Mouse (Mus musculus) intestine, embryonic 15.5 days (tissue): Measurements from ENCODE around the gene Notch2. TPM values are rescaled to one million over a fixed set of nuclear protein-coding genes. Genes with fewer than 3 reads are reported as not detected.

Source experiments
- ATAC-seq: fragments of 200-750 bp; cut with Nextera tagmentation; 2 replicates; pipeline ENCODE4 v1.8.0; 2017; ENCODE audit warnings: moderate TSS enrichment, moderate library complexity
- H3K27ac ChIP-seq: fragments of 300-500 bp; sonication (generic); 2 replicates; pipeline ENCODE4 v1.5.1; 2015; ENCODE audit warnings: mild to moderate bottlenecking, inconsistent platforms
- H3K27me3 ChIP-seq: fragments of 300-500 bp; sonication (generic); replicated peaks from 2 replicates; pipeline ENCODE4 v1.6.1; 2015; ENCODE audit warnings: inconsistent platforms
- H3K36me3 ChIP-seq: fragments of 300-500 bp; sonication (generic); 2 replicates; pipeline ENCODE4 v1.6.1; 2015; ENCODE audit warnings: inconsistent platforms
- H3K4me1 ChIP-seq: fragments of 300-500 bp; sonication (generic); replicated peaks from 2 replicates; pipeline ENCODE4 v1.6.1; 2015; ENCODE audit warnings: inconsistent platforms
- H3K4me2 ChIP-seq: fragments of 300-500 bp; sonication (generic); replicated peaks from 2 replicates; pipeline ENCODE4 v1.6.1; 2015; ENCODE audit warnings: mild to moderate bottlenecking, inconsistent platforms
- H3K4me3 ChIP-seq: fragments of 300-500 bp; sonication (generic); replicated peaks from 2 replicates; pipeline ENCODE4 v1.5.1; 2015; ENCODE audit warnings: inconsistent platforms
- H3K9ac ChIP-seq: fragments of 300-500 bp; sonication (generic); 2 replicates; pipeline ENCODE4 v1.6.1; 2015; ENCODE audit warnings: inconsistent platforms
- H3K9me3 ChIP-seq: fragments of 300-500 bp; sonication (generic); 2 replicates; pipeline ENCODE4 v1.6.1; 2016; ENCODE audit warnings: inconsistent platforms
- WGBS: fragments of 180-500 bp; shearing (Covaris S2); methylation state at CpG from one replicate; pipeline ENCODE4 v1.1.7; 2015; 5-methylcytosine and 5-hydroxymethylcytosine counted together
- polyA plus RNA-seq: library from polyadenylated mRNA; unstranded; fragments of >200 nt; fragmentation: Nextera tagmentation; extraction: Ambion mirVana; gene quantifications from 2 replicates; pipeline ENCODE4 v1.2.1, GENCODE M21; 2015

Gene Notch2
- polyA plus RNA-seq, 1 experiment from 2014 or later = 17.9 TPM

DNA sequence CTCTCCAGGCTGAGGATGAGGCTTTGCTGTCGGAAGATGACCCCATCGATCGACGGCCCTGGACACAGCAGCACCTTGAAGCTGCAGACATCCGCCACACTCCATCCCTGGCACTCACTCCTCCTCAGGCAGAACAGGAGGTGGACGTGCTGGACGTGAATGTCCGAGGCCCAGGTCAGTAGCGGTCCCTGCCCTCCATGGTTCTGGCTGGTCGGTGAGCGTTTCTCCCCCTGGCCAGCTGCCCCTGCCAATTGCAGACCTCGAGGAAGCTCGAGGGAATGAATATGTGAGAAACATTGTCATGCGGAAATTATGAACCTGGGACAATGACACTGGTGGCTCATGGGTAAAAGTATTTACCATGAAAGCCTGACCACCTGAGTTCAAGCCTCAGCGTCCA is 128.1 kb downstream of the Notch2 start:
- Histone ChIP-seq H3K36me3 (peaks cover 66% of the 10 kb centered on the region), H3K9me3 (no peaks in the 10 kb centered on the region), H3K27me3 (no peaks in the 10 kb centered on the region), H3K4me1 (no peaks in the 10 kb centered on the region), H3K27ac (no peak overlapping the region), H3K4me3 (no peak overlapping the region), H3K4me2 (no peak overlapping the region), H3K9ac (no peak overlapping the region)
- WGBS = 93% methylated on average over 15 of the region's 15 CpGs
- no peak for ATAC-seq

DNA sequence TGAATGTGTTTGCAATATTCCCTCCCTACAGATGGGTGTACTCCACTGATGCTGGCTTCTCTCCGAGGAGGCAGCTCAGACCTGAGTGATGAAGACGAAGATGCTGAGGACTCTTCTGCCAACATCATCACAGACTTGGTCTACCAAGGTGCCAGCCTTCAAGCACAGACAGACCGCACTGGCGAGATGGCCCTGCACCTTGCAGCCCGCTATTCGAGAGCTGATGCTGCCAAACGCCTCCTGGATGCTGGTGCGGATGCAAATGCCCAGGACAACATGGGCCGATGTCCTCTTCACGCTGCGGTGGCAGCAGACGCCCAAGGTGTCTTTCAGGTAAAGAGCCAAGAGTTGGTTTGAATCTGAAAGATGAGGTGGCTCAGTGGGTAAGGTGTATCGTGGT is 129.5 kb downstream of the Notch2 start:
- no peak overlapping the region for H3K4me2 ChIP-seq
- H3K9ac ChIP-seq = no peak overlapping the region
- no peaks in the 10 kb centered on the region for H3K9me3 ChIP-seq
- ATAC-seq = no peak
- H3K4me3 ChIP-seq = no peak overlapping the region
- H3K4me1 ChIP-seq = no peaks in the 10 kb centered on the region
- no peaks in the 10 kb centered on the region for H3K27me3 ChIP-seq
- no peak overlapping the region for H3K27ac ChIP-seq
- peaks cover 64% of the 10 kb centered on the region for H3K36me3 ChIP-seq
- WGBS = 93% methylated on average over 13 of the region's 13 CpGs

DNA sequence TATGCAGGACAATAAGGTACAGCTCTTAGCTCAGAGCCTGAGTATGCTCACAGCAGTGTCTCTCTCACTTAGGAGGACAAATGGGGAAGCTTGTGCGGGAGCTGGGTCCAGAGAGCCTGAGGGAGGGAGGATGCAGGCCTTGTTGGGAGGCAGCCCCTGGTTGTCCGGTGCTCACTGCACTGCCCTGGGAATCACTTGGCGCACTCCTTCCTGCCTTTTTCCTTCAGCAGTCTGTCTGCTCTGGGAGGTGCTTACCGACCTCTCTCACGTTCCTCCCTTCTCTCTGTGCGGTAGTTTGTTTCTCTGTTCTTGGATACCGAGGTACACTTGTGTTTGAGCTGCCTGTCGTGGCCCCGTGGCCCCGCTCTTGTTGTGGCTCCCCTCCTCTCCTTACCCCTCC is 131.9 kb downstream of the Notch2 start:
- Histone ChIP-seq H3K4me2 (no peak overlapping the region), H3K4me1 (no peaks in the 10 kb centered on the region), H3K27ac (no peak overlapping the region), H3K9ac (no peak overlapping the region), H3K27me3 (no peaks in the 10 kb centered on the region), H3K4me3 (no peak overlapping the region), H3K36me3 (peaks cover 48% of the 10 kb centered on the region), H3K9me3 (no peaks in the 10 kb centered on the region)
- no peak for ATAC-seq
- 82% methylated on average over 10 of the region's 10 CpGs for WGBS

DNA sequence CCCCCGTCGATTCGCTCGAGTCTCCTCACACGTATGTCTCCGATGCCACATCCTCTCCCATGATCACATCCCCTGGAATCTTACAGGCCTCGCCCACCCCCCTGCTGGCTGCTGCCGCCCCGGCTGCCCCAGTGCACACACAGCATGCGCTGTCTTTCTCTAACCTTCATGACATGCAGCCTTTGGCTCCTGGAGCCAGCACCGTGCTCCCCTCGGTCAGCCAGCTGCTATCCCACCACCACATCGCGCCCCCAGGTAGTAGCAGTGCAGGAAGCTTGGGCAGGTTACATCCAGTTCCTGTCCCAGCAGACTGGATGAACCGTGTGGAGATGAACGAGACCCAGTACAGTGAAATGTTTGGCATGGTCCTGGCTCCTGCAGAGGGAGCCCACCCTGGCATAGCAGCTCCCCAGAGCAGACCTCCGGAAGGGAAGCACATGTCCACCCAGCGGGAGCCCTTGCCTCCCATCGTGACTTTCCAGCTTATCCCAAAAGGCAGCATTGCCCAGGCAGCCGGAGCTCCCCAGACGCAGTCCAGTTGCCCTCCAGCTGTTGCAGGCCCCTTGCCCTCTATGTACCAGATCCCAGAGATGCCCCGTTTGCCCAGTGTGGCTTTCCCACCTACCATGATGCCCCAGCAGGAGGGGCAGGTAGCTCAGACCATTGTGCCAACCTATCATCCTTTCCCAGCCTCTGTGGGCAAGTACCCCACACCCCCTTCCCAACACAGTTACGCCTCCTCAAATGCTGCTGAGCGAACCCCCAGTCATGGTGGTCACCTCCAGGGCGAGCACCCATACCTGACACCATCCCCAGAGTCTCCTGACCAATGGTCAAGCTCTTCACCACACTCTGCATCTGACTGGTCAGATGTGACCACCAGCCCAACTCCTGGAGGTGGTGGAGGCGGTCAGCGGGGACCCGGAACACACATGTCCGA is 133.4 kb downstream of the Notch2 start:
- no peaks in the 10 kb centered on the region for H3K27me3 ChIP-seq
- H3K27ac ChIP-seq = no peak overlapping the region
- WGBS = 93% methylated on average over 29 of the region's 29 CpGs
- peaks cover 40% of the 10 kb centered on the region for H3K36me3 ChIP-seq
- no peaks in the 10 kb centered on the region for H3K9me3 ChIP-seq
- ATAC-seq = no peak
- no peaks in the 10 kb centered on the region for H3K4me1 ChIP-seq
- no peak overlapping the region for H3K4me3 ChIP-seq
- no peak overlapping the region for H3K4me2 ChIP-seq
- no peak overlapping the region for H3K9ac ChIP-seq

DNA sequence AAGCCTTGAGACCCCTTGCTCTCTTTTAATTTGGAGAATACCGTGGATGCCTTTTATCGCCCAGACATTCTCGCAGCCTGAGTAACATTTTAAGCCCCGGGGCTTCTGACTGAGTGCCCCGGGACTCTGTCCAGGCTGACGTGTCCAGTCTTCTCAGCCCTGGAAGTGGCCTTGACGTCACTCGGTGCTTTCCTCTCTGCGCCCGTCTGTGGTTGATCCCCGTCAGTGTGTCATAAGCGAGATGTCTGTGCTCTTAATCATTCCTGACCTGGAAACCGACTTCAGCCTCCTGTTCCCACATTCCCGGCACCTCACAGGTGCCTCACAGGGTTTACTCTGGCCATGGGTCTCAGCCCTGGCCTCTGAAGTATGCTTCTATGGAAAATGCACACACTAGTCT is 134.4 kb downstream of the Notch2 start:
- Histone ChIP-seq H3K27ac (no peak overlapping the region), H3K4me3 (no peak overlapping the region), H3K36me3 (peaks cover 31% of the 10 kb centered on the region), H3K9me3 (no peaks in the 10 kb centered on the region), H3K4me1 (no peaks in the 10 kb centered on the region), H3K9ac (no peak overlapping the region), H3K27me3 (no peaks in the 10 kb centered on the region), H3K4me2 (no peak overlapping the region)
- 90% methylated on average over 14 of the region's 14 CpGs for WGBS
- ATAC-seq = no peak

DNA sequence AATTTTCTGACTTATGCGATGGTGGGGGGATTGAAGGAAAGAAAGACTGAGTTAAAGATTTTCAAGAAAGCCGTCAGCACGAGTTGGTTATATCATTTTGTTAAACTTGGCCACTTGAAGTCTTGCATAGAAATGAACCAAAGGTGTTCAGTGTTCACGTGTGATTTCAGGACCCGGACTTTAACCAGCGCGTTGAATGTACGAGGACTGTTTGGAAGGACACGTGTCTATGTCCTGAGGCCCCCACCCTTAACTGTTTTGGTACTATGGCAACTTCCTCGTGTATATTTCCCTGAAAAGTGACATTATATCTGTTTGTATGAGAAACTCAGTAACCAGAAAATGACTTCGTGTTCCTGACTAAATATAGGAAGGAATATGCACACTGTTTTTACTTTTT is 136.6 kb downstream of the Notch2 start:
- Histone ChIP-seq H3K4me2 (no peak overlapping the region), H3K4me3 (no peak overlapping the region), H3K9me3 (no peaks in the 10 kb centered on the region), H3K4me1 (no peaks in the 10 kb centered on the region), H3K9ac (no peak overlapping the region), H3K27ac (no peak overlapping the region), H3K27me3 (no peaks in the 10 kb centered on the region), H3K36me3 (peaks cover 21% of the 10 kb centered on the region)
- 92% methylated on average over 11 of the region's 11 CpGs for WGBS
- no peak for ATAC-seq

DNA sequence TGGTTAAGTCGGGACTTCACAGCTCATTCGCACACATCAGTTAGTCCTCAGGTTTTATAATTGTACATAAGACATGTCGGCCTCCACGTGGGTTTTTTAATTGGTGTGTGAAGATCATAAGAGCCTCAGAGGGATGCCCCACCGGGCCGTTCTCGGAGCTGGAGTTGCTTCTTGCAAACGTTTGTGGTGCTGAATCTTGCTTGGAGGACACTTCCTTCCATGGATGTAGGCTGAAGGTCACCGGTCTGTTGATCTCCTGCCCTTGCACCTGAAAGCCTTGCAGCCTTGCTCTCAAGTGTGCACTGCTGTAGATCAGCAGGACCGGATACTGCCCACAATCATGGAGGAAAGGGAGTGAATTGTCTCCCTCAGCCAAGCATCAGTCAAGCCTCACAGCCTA is 137.7 kb downstream of the Notch2 start:
- H3K9ac ChIP-seq = no peak overlapping the region
- H3K4me3 ChIP-seq = no peak overlapping the region
- 89% methylated on average over 10 of the region's 10 CpGs for WGBS
- H3K4me2 ChIP-seq = no peak overlapping the region
- H3K9me3 ChIP-seq = no peaks in the 10 kb centered on the region
- ATAC-seq = no peak
- H3K27me3 ChIP-seq = no peaks in the 10 kb centered on the region
- no peak overlapping the region for H3K27ac ChIP-seq
- H3K4me1 ChIP-seq = no peaks in the 10 kb centered on the region
- peaks cover 19% of the 10 kb centered on the region for H3K36me3 ChIP-seq

DNA sequence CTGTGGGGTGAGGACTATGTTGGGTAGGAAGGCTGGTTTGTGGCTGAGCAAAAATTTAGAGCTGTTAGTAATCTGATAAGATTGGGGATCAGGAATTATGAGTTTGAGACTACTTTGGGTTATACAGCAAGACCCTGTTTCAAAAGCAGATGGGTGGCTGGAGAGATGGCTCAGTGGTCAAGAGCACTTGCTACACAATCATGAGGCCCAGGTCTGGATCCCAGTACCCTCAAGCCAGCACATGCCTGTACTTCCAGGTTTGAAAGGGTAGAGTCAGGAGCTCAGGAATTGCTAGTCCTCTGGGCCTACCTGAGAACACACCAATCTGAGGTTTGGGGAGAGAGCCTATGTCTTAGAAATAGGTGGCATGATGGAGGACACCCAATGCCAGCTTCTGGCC is 140.1 kb downstream of the Notch2 start:
- no peak for ATAC-seq
- H3K9me3 ChIP-seq = no peaks in the 10 kb centered on the region
- no peak overlapping the region for H3K4me2 ChIP-seq
- H3K27me3 ChIP-seq = no peaks in the 10 kb centered on the region
- H3K9ac ChIP-seq = no peak overlapping the region
- H3K4me3 ChIP-seq = no peak overlapping the region
- no peaks in the 10 kb centered on the region for H3K4me1 ChIP-seq
- no peak overlapping the region for H3K27ac ChIP-seq
- no peaks in the 10 kb centered on the region for H3K36me3 ChIP-seq

DNA sequence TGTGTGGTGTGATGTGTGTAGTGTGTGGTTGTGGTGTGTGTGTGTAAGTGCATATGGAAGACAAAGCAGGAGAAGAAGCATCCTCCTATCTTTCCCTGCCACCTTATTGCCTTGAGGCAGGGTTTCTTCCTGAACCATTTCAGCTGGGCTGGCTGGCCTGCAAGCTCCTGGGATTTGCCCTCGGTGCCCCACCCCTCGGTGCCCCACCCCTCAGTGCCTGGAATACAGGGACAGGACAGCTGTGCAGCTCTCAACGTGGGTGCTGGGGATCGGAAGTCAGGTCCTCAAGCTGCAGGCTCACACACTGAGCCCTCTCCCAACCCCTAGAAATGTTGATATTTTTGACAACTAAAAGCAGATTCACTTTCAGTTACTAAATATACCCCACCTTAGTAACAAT is 142.8 kb downstream of the Notch2 start:
- ATAC-seq = 0 out of 2 replicates have a peak, but pooled peaks have one; percentile 53
- no peaks in the 10 kb centered on the region for H3K36me3 ChIP-seq
- no peaks in the 10 kb centered on the region for H3K9me3 ChIP-seq
- no peak overlapping the region for H3K4me3 ChIP-seq
- no peak overlapping the region for H3K9ac ChIP-seq
- H3K27ac ChIP-seq = no peak overlapping the region
- H3K4me1 ChIP-seq = 0 out of 2 replicates have a peak, but pooled peaks cover 3% of the 10 kb centered on the region
- 26% methylated on average over 4 of the region's 4 CpGs for WGBS
- no peaks in the 10 kb centered on the region for H3K27me3 ChIP-seq
- no peak overlapping the region for H3K4me2 ChIP-seq

DNA sequence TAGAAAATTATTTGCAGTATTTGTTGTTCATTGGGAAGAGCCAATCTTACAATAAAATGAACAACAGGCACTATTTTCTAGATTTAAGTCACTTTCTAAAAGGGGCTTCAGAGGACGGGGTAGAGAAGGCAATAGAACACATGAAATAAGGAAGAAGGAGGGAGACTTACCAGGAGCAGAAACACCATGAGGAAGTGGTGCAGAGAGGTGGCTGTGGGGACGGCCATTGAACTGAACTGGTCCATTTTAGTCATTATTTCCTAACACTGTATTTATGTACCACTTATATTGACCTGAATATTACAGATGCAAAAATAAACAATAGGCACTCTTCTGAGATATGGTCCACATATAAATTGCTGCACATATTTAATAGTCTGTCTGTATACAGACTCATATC is 143.7 kb downstream of the Notch2 start:
- Histone ChIP-seq H3K9me3 (no peaks in the 10 kb centered on the region), H3K4me2 (no peak overlapping the region), H3K9ac (no peak overlapping the region), H3K4me1 (0 out of 2 replicates have a peak, but pooled peaks cover 3% of the 10 kb centered on the region), H3K4me3 (no peak overlapping the region), H3K36me3 (no peaks in the 10 kb centered on the region), H3K27ac (no peak overlapping the region), H3K27me3 (no peaks in the 10 kb centered on the region)
- WGBS = 72% methylated on average over 2 of the region's 2 CpGs
- no peak for ATAC-seq

DNA sequence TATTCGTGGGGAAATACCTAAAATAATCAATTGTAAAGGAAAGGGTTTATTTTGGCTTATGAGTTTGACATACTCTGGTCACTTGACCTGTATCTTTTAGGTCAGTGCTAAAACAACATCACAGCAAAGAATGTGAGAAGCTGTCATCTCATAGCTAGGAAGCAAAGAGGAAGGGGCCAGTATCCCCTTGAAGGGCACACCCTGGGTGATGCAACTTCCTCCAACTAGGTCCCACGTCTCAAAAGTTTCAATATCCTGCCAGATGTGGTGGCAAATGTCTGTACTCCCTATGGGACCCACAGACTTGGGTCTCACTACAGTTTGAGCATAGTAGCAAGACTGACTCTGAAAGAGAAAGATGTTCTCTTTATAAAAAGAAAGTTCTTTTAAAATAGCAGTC is 144.3 kb downstream of the Notch2 start:
- Histone ChIP-seq H3K36me3 (no peaks in the 10 kb centered on the region), H3K27me3 (no peaks in the 10 kb centered on the region), H3K27ac (no peak overlapping the region), H3K4me2 (no peak overlapping the region), H3K4me3 (no peak overlapping the region), H3K9me3 (no peaks in the 10 kb centered on the region), H3K4me1 (0 out of 2 replicates have a peak, but pooled peaks cover 3% of the 10 kb centered on the region), H3K9ac (no peak overlapping the region)
- WGBS = 53% methylated on average over 2 of the region's 2 CpGs
- ATAC-seq = no peak

DNA sequence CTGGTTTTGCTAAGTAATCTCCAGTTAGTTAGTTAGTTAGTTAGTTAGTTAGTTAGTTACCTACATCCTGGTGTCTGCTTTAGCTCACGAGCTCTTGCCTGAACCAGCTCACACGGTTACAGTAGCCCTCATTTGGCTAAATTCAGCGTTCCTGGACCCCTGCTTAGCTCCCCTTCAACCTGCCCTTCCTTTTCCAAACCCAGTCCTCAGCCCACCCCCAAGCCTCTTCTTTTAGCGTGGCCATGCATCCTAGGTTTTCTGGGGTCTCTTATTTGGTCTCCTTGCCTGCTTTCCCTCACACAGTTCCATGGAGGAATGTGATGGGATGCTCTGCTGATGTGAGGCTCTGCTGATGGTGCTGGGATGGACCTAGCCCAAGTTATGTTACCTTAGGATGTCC is 145.3 kb downstream of the Notch2 start:
- 76% methylated on average over 4 of the region's 4 CpGs for WGBS
- ATAC-seq = no peak
- H3K27ac ChIP-seq = no peak overlapping the region

DNA sequence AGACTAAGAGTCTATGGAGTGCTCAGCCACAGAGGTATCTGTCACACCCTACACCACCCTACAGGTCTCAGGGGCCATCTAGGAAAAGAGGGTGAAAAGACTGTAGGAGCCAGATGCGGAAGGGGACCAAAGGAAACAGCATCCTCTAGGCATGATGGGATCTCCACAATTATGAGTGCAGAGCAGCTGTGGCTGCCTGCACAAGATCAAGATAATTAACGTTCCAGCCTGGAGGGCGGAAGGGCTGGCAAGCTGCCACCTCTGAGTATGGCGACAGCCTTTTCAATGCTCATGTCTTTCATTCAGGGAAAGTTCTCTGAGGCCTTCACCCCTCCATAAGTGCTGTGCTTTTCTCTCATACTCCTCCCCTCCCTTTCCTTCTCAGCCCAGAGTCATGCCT is 146.0 kb downstream of the Notch2 start:
- 29% methylated on average over 4 of the region's 4 CpGs for WGBS
- Histone ChIP-seq H3K4me3 (no peak overlapping the region), H3K27me3 (no peaks in the 10 kb centered on the region), H3K4me2 (no peak overlapping the region), H3K9ac (no peak overlapping the region), H3K36me3 (no peaks in the 10 kb centered on the region), H3K9me3 (no peaks in the 10 kb centered on the region), H3K4me1 (0 out of 2 replicates have a peak, but pooled peaks cover 3% of the 10 kb centered on the region), H3K27ac (no peak overlapping the region)
- ATAC-seq = no peak

More for the DNA sequence above, 145.3 kb downstream of the Notch2 start:
- Histone ChIP-seq H3K4me3 (no peak overlapping the region), H3K4me1 (0 out of 2 replicates have a peak, but pooled peaks cover 3% of the 10 kb centered on the region), H3K36me3 (no peaks in the 10 kb centered on the region), H3K9me3 (no peaks in the 10 kb centered on the region), H3K27me3 (no peaks in the 10 kb centered on the region), H3K9ac (no peak overlapping the region), H3K4me2 (no peak overlapping the region)
